Mouse (Mus musculus) heart, embryonic 13.5 days (tissue): Measurements from ENCODE around the gene Coq5. TPM values are rescaled to one million over a fixed set of nuclear protein-coding genes. Genes with fewer than 3 reads are reported as not detected.

Experiments
- ATAC-seq: fragments of 200-750 bp; cut with Nextera tagmentation; 2 replicates; pipeline ENCODE4 v1.8.0; 2017; ENCODE audit warnings: moderate TSS enrichment; ENCODE audit not compliant: insufficient number of reproducible peaks, low FRiP score, low TSS enrichment; ENCODE audit errors: extremely low read depth
- H3K27ac ChIP-seq: fragments of 300-500 bp; sonication (generic); replicated peaks from 2 replicates; pipeline ENCODE4 v1.5.1; 2015; ENCODE audit warnings: moderate library complexity, mild to moderate bottlenecking, inconsistent platforms
- H3K27me3 ChIP-seq: fragments of 300-500 bp; sonication (generic); replicated peaks from 2 replicates; pipeline ENCODE4 v1.6.1; 2015; ENCODE audit warnings: mild to moderate bottlenecking, inconsistent platforms
- H3K36me3 ChIP-seq: fragments of 300-500 bp; sonication (generic); 2 replicates; pipeline ENCODE4 v1.6.1; 2015; ENCODE audit warnings: mild to moderate bottlenecking, inconsistent platforms
- H3K4me1 ChIP-seq: fragments of 300-500 bp; sonication (generic); 2 replicates; pipeline ENCODE4 v1.6.1; 2015; ENCODE audit warnings: inconsistent platforms
- H3K4me2 ChIP-seq: fragments of 300-500 bp; sonication (generic); 2 replicates; pipeline ENCODE4 v1.6.1; 2015; ENCODE audit warnings: inconsistent platforms, mild to moderate bottlenecking, moderate library complexity
- H3K4me3 ChIP-seq: fragments of 300-500 bp; sonication (generic); 2 replicates; pipeline ENCODE4 v1.5.1; 2015; ENCODE audit warnings: moderate library complexity, mild to moderate bottlenecking, inconsistent platforms
- H3K9ac ChIP-seq: fragments of 300-500 bp; sonication (generic); 2 replicates; pipeline ENCODE4 v1.6.1; 2015; ENCODE audit warnings: inconsistent platforms, mild to moderate bottlenecking, moderate library complexity
- H3K9me3 ChIP-seq: fragments of 300-500 bp; sonication (generic); 2 replicates; pipeline ENCODE4 v1.6.1; 2016; ENCODE audit warnings: inconsistent platforms
- WGBS: fragments of 180-500 bp; shearing (Covaris S2); methylation state at CpG from one replicate; pipeline ENCODE4 v1.1.7; 2015; ENCODE audit warnings: mixed read lengths; 5-methylcytosine and 5-hydroxymethylcytosine counted together
- polyA plus RNA-seq: library from polyadenylated mRNA; unstranded; fragments of >200 nt; fragmentation: Nextera tagmentation; extraction: Ambion mirVana; gene quantifications from 2 replicates; pipeline ENCODE4 v1.2.1, GENCODE M21; 2015

Coq5 gene
- polyA plus RNA-seq, 1 experiment from 2014 or later = 67.1 TPM

DNA sequence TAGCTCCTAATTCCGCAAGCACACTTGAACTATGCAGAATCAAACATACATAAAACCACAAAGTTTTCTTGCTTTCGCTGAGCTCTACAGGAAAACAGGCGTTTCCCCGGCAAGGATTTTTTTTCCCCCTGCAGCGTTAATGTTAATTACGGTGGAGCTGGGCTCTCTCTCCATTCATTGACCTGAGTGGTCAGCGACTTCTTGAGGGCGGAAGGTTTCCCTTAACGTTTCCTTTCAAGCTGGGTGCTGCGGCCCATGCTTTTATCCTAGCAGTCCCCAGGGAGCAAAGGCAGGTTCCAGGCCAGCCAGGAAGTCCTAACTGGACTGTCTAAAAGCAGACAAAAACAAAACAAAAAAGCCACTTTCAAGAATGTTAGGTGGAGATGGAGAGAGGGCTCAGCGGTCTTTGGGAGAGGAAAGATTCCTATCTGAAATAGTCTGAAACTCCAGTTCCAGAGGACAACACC lies 40.7 kb upstream of the Coq5 start:
- H3K36me3 ChIP-seq = peaks cover 42% of the 10 kb centered on the region
- peaks cover 13% of the 10 kb centered on the region for H3K4me1 ChIP-seq
- WGBS = 7% methylated on average over 11 of the region's 11 CpGs
- no peaks in the 10 kb centered on the region for H3K9me3 ChIP-seq
- no peak overlapping the region for H3K27ac ChIP-seq
- no peak for ATAC-seq
- peak overlapping the region; percentile 90 for H3K4me3 ChIP-seq
- H3K27me3 ChIP-seq = peaks cover 11% of the 10 kb centered on the region
- H3K9ac ChIP-seq = peak overlapping the region; percentile 91
- H3K4me2 ChIP-seq = peak overlapping the region; percentile 95

DNA sequence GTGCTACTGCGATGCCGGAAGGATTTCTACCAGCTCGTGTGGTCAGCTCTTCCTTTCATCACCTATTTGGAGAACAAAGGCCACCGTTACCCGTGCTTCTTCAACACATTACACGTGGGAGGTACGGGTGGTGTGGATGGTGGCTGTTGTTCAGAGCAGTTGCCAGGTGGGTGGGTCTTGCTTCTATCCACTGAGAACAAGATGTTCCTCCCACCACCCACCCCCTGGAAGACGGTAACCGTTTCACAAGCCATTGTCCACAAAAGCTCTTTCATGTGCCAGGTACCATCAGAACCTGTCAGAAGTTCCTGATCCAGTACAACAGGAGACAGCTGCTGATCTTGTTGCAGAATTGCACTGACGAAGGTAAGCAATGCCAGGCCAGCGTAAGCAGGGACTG lies 39.3 kb upstream of the Coq5 start:
- Histone ChIP-seq H3K27me3 (no peaks in the 10 kb centered on the region), H3K9me3 (no peaks in the 10 kb centered on the region), H3K9ac (no peak overlapping the region), H3K4me1 (peaks cover 13% of the 10 kb centered on the region), H3K27ac (no peak overlapping the region), H3K36me3 (peaks cover 56% of the 10 kb centered on the region), H3K4me2 (no peak overlapping the region), H3K4me3 (no peak overlapping the region)
- no peak for ATAC-seq
- WGBS = 78% methylated on average over 11 of the region's 11 CpGs

DNA sequence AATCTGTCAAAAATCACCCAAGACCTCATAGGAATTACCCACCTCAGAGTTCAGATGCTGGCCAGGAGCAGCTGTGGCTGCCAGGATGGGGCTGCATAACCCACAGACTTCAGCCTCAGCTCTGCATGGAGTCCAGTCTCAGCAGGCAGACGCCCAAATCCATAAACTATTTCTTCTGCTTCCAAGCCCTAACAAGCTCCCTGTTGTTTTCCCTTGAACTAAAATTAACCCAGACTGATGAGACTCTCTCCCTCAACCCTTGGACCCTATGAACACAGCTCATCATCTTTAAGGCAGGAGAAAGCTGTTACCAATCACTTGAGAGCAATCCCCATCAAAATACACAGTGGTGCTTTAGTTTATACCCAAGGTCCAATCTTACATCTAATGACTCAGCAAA lies 24.0 kb upstream of the Coq5 start:
- 86% methylated on average over 1 of the region's 1 CpGs for WGBS
- no peaks in the 10 kb centered on the region for H3K4me1 ChIP-seq
- H3K27me3 ChIP-seq = no peaks in the 10 kb centered on the region
- H3K27ac ChIP-seq = no peak overlapping the region
- H3K4me2 ChIP-seq = no peak overlapping the region
- H3K9ac ChIP-seq = no peak overlapping the region
- no peak overlapping the region for H3K4me3 ChIP-seq
- no peak for ATAC-seq
- peaks cover 73% of the 10 kb centered on the region for H3K36me3 ChIP-seq
- no peaks in the 10 kb centered on the region for H3K9me3 ChIP-seq

DNA sequence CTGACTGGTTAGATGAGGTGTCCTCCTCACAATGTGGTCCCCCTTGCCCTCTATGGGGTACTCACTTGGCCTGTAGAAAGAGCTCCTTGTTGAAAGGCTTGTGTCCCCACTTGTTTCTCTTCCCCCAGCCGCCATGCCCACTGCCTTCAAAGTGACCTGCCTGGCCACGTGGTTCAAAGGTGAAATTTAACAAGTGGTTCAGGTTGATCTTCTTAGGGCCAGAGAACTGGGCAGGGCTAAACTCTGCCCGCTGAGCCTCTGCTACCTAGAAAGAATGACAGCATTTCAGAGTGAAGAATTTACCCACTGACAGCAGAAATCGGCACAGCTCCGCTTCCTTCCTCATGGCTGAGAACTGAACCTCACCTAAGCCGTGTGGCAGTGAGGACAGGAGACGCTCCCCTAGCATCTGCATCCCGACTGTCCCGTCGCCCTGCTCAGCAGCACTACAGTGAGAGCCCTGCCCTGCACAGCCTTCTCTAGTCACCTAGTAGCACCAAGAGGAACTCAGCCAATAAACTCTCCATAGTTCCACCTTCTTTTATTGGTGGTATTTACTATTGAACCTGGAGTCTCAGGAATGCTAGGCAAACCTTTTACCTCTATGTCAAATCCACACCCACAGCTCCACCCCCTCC lies 22.4 kb upstream of the Coq5 start:
- Histone ChIP-seq H3K36me3 (peaks cover 61% of the 10 kb centered on the region), H3K27ac (no peak overlapping the region)
- 89% methylated on average over 10 of the region's 10 CpGs for WGBS

DNA sequence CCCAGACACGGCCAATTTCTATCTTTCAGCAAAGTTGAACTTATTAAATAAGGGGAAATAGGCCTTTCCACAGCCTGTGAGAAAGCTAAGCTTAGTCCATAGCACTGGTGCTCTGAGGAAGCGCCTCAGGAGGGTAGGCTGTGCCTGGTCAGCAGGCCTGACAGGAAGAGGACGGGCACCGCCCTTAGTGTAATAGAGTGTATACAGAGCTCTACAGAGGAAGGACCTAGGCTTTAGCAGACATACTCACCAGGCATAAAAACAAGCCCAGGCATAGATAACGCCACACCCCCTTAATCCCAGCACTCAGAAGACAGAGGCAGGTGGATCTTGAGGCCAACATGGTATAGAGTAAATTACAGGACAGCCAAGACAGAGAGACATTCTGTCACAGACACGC lies 19.1 kb upstream of the Coq5 start:
- peaks cover 70% of the 10 kb centered on the region for H3K36me3 ChIP-seq
- no peak overlapping the region for H3K4me3 ChIP-seq
- no peak overlapping the region for H3K9ac ChIP-seq
- H3K4me1 ChIP-seq = peaks cover 12% of the 10 kb centered on the region
- H3K4me2 ChIP-seq = no peak overlapping the region; the same call in 1 of the 2 replicates
- H3K27ac ChIP-seq = no peak overlapping the region
- 82% methylated on average over 6 of the region's 6 CpGs for whole genome bisulfite sequencing
- no peak for ATAC-seq
- H3K9me3 ChIP-seq = no peaks in the 10 kb centered on the region
- H3K27me3 ChIP-seq = no peaks in the 10 kb centered on the region

More for the DNA sequence above, 22.4 kb upstream of the Coq5 start:
- H3K4me3 ChIP-seq = no peak overlapping the region
- H3K4me2 ChIP-seq = no peak overlapping the region
- no peaks in the 10 kb centered on the region for H3K27me3 ChIP-seq
- no peak overlapping the region for H3K9ac ChIP-seq
- no peaks in the 10 kb centered on the region for H3K4me1 ChIP-seq
- ATAC-seq = no peak
- no peaks in the 10 kb centered on the region for H3K9me3 ChIP-seq

DNA sequence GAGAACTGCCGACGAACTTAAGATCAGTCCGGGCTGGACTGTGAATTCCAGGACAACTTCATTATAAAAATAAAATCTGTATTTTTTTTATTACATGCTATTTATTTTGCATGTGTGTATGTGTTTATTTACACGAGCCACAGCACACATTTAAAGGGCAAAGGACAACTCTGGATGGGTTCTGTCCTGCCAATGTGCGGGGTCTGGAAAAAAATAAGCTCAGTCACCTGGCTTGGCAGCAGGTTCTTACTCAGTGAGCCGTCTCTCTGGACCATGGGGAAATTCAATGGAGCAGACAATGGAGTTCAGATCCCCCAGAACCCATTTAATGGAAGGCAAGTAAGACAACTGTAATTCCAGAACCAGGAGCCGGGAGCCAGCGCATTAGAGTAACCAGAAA lies 18.3 kb upstream of the Coq5 start:
- Histone ChIP-seq H3K4me2 (peak overlapping the region; percentile 8; the same call in 1 of the 2 replicates), H3K9ac (no peak overlapping the region), H3K27ac (no peak overlapping the region), H3K4me3 (no peak overlapping the region), H3K4me1 (peaks cover 19% of the 10 kb centered on the region), H3K27me3 (no peaks in the 10 kb centered on the region), H3K9me3 (no peaks in the 10 kb centered on the region), H3K36me3 (peaks cover 62% of the 10 kb centered on the region)
- 89% methylated on average over 8 of the region's 8 CpGs for WGBS
- no peak for ATAC-seq

DNA sequence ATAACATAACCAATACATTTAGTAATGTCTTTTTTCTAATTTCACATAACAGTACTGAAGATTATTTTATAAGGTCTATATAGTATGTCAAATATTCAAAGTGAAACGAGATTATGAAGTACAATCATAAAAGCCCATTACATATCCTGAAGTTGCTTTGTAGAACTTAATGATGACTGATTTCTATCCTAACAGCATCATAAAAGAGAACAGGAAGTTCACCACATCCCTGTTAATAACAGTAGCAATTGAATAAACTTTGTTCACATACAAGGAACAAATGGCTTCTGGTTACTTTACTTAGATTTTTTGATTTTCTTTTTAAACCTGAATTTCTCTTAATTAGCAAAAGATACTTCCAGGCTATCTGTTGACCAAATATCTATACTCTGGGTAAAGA lies 17.6 kb upstream of the Coq5 start:
- Histone ChIP-seq H3K27ac (no peak overlapping the region), H3K4me1 (peaks cover 26% of the 10 kb centered on the region), H3K9ac (no peak overlapping the region), H3K9me3 (no peaks in the 10 kb centered on the region), H3K36me3 (peaks cover 62% of the 10 kb centered on the region), H3K4me2 (peak overlapping the region; percentile 42), H3K4me3 (no peak overlapping the region), H3K27me3 (no peaks in the 10 kb centered on the region)
- 73% methylated on average over 1 of the region's 1 CpGs for WGBS
- no peak for ATAC-seq

DNA sequence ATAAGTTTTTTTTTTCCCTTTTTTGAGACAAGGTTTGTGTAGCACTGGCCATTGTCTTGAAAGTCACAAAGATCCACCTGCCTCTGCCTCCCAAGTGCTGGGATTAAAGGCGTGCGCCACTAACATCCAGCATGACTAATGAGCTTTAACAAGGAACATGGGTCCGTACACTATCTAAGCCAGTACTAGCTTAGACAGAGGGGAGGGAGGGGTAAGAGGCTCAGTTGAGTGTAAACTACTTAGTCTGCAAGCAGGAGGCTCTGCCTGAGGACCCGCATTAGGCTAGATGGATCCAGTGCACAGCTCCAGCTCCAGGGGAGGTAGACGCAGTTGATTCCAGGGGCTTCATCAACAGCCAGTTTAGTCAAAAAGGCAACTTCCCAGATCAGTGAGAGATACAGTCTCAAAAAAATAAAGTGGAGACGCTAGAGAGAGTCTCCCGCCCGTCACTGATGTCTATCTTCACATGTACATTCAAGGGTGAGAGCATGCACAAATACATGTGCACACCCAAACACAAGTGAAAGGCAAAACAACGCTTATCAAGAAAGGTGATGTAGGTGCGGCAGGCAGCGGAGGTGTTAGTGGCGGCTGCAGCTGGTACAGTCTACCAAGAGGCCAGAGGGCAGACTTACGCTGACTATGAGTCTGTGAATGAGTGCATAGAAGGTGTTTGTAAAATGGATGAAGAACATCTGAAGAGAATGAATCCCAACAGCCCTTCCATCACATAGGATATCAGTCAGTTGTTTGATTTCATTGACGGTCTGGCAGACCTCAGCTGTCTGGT lies 16.8 kb upstream of the Coq5 start:
- Histone ChIP-seq H3K9ac (no peak overlapping the region), H3K27ac (no peak overlapping the region), H3K4me2 (peak overlapping the region; percentile 42), H3K27me3 (no peaks in the 10 kb centered on the region), H3K4me3 (peak overlapping the region; percentile 10; the same call in 1 of the 2 replicates), H3K9me3 (no peaks in the 10 kb centered on the region), H3K4me1 (peaks cover 34% of the 10 kb centered on the region), H3K36me3 (peaks cover 54% of the 10 kb centered on the region)
- no peak for ATAC-seq
- 81% methylated on average over 14 of the region's 14 CpGs for WGBS

DNA sequence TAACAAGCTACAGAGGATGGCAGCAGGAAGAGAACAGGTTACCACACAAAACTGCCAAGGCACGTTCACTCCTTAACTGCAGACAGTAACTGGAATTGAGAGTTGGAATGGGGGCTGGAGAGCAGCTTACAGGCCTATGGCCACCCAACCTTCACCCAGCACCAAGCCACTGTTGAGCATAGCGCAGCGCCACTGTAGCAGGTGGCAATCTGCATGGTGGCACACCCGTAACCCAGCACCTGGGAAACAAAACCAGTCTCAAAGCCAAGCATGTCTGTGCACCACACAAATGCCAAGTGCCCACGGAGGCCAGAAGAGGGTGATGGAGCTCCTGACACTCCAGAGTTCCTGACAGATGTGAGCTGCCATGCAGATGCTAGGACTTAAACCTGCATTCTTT lies 13.1 kb upstream of the Coq5 start:
- Histone ChIP-seq H3K27me3 (no peaks in the 10 kb centered on the region), H3K27ac (peak overlapping the region; percentile 86)

DNA sequence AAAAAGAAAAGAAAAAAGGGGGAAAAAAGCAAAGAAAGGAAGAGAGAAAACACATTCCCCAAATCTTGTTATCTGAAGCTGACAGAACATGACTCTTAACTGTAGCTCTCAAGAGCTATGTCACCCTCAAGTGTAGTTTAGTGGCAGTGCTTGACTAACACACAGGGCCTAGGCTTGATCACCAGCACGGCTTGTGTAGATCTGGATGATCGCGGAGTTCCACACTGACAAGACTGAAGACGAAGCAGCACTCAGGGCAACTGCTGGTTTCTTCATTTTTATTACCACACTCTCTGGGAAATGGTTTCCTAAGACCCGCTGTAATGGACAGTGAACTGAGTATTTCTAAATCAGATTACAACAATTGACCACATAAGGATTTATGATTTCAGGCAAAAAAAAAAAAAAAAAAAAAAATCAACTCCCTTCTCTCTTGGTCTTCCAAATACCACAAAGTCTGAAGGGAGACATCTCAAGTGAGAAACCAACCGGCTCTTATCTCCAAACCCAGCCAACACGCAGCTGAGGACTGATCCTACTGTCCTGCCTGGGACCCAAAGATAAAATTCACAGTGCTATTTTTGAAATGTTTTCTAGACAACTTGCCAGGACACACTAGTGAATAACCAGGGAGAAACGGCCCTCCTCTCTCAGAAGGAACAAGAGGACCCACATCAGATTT lies 12.5 kb upstream of the Coq5 start:
- no peaks in the 10 kb centered on the region for H3K9me3 ChIP-seq
- H3K4me3 ChIP-seq = peak overlapping the region; percentile 30
- H3K9ac ChIP-seq = peak overlapping the region; percentile 71
- 41% methylated on average over 8 of the region's 8 CpGs for WGBS
- H3K4me2 ChIP-seq = peak overlapping the region; percentile 96
- peak; percentile 58; the same call in 1 of the 2 replicates for ATAC-seq
- peak overlapping the region; percentile 86 for H3K27ac ChIP-seq
- peaks cover 71% of the 10 kb centered on the region for H3K4me1 ChIP-seq
- H3K36me3 ChIP-seq = peaks cover 44% of the 10 kb centered on the region
- no peaks in the 10 kb centered on the region for H3K27me3 ChIP-seq

More for the DNA sequence above, 13.1 kb upstream of the Coq5 start:
- peak overlapping the region; percentile 52 for H3K9ac ChIP-seq
- H3K9me3 ChIP-seq = no peaks in the 10 kb centered on the region
- no peak for ATAC-seq
- H3K4me2 ChIP-seq = peak overlapping the region; percentile 96
- peaks cover 44% of the 10 kb centered on the region for H3K36me3 ChIP-seq
- peaks cover 71% of the 10 kb centered on the region for H3K4me1 ChIP-seq
- WGBS = 70% methylated on average over 5 of the region's 5 CpGs
- peak overlapping the region; percentile 27 for H3K4me3 ChIP-seq

DNA sequence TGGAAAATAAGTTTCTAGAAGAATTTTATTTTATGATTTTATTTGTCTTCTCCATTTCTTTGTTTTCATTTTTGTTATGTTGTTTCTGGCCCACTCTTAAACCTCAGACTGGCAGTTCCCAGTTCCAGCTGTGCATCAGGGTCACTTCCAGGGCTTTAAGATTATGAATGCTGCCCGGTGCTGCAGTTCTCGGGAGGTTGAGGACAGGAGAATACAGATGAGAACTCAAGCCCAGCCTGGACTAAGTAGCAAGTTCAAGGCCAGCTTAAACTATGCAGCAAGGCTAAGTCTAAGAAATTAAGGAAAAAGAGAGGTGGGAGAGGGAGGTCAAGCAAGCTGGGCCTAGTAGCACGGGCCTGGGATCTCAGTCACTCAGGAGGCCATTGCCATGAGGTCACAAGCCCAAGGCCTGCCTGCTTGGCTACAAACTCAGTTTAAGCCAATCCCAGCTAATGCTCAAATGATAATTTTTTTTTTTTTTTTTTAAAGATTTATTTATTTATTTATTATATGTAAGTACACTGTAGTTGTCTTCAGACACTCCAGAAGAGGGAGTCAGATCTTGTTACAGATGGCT lies 11.9 kb upstream of the Coq5 start:
- H3K4me3 ChIP-seq = peak overlapping the region; percentile 30
- H3K27ac ChIP-seq = peak overlapping the region; percentile 86
- H3K4me2 ChIP-seq = peak overlapping the region; percentile 96
- no peak for ATAC-seq
- H3K4me1 ChIP-seq = peaks cover 69% of the 10 kb centered on the region
- H3K9ac ChIP-seq = peak overlapping the region; percentile 71
- WGBS = 32% methylated on average over 3 of the region's 3 CpGs
- H3K9me3 ChIP-seq = no peaks in the 10 kb centered on the region
- H3K36me3 ChIP-seq = peaks cover 42% of the 10 kb centered on the region
- no peaks in the 10 kb centered on the region for H3K27me3 ChIP-seq
